Mouse (Mus musculus): ENCODE data around the gene Tas2r129. TPM values are rescaled to one million over a fixed set of nuclear protein-coding genes. Genes with fewer than 3 reads are reported as not detected.
"Not testable (repeated sequence)": the region's sequence is repeated elsewhere in the genome, so short reads cannot be mapped to it uniquely, and the experiment has no call there.

Gene Tas2r129
- polyA plus RNA-seq (2017; shearing (Covaris generic)) = not detected

- ATAC-seq = no peak
Observed at GRCm38 (mm10) chr6:132950802-132951201, at the start of gene Tas2r129. TSS of gene Tas2r129 (plus strand) at chr6:132951102.

GRCm38 (mm10) chr6:132909351-132909750, 41.6 kb upstream of the Tas2r129 start, which contains the start of gene Tas2r125:
TSS of gene Tas2r125 (plus strand) at chr6:132909651.
- ATAC-seq = no peak

GRCm38 (mm10) chr6:132941376-132941775, 9.5 kb upstream of the Tas2r129 start:
- not testable (repeated sequence) for ATAC-seq

GRCm38 (mm10) chr6:132957819-132958218, 6.9 kb downstream of the Tas2r129 start, which contains the start of gene Tas2r131:
TSS of gene Tas2r131 (minus strand) at chr6:132957919.
- ATAC-seq = no peak

- no peak for ATAC-seq
Observed at GRCm38 (mm10) chr6:132980865-132981264, 30.0 kb downstream of the Tas2r129 start, which contains the start of gene Tas2r109. TSS of gene Tas2r109 (minus strand) at chr6:132980965.

Other genes with a start within 250 kb of the Tas2r129 start
- gene Tas2r122, start 239.2 kb upstream of the Tas2r129 start, polyA plus RNA-seq (2017; shearing (Covaris generic)) = not detected
- gene Tas2r115, start 213.1 kb upstream of the Tas2r129 start, polyA plus RNA-seq (2017; shearing (Covaris generic)) = not detected
- not detected for gene Tas2r124, start 196.4 kb upstream of the Tas2r129 start, polyA plus RNA-seq (2017; shearing (Covaris generic))
- not detected for gene Tas2r102, start 189.0 kb upstream of the Tas2r129 start, polyA plus RNA-seq (2017; shearing (Covaris generic))
- not detected for gene Tas2r136, start 172.9 kb upstream of the Tas2r129 start, polyA plus RNA-seq (2017; shearing (Covaris generic))
- gene Tas2r117, start 148.3 kb upstream of the Tas2r129 start, polyA plus RNA-seq (2017; shearing (Covaris generic)) = not detected
- not detected for gene Tas2r123, start 104.0 kb upstream of the Tas2r129 start, polyA plus RNA-seq (2017; shearing (Covaris generic))
- gene Tas2r116, start 95.7 kb upstream of the Tas2r129 start, polyA plus RNA-seq (2017; shearing (Covaris generic)) = not detected
- not detected for gene Tas2r110, start 83.1 kb upstream of the Tas2r129 start, polyA plus RNA-seq (2017; shearing (Covaris generic))
- gene Tas2r113, start 58.1 kb upstream of the Tas2r129 start, polyA plus RNA-seq (2017; shearing (Covaris generic)) = not detected
- gene Tas2r125, start 41.5 kb upstream of the Tas2r129 start, polyA plus RNA-seq (2017; shearing (Covaris generic)) = not detected
- not detected for gene Tas2r131, start 6.8 kb downstream of the Tas2r129 start, polyA plus RNA-seq (2017; shearing (Covaris generic))
- not detected for gene Tas2r109, start 29.9 kb downstream of the Tas2r129 start, polyA plus RNA-seq (2017; shearing (Covaris generic))
- gene Tas2r103, start 86.0 kb downstream of the Tas2r129 start, polyA plus RNA-seq (2017; shearing (Covaris generic)) = not detected
- not detected for gene Tas2r140, start 104.7 kb downstream of the Tas2r129 start, polyA plus RNA-seq (2017; shearing (Covaris generic))
- 10 to 100 TPM; 12.0 to 19.5 (median 18.0) TPM for gene Smim10l1, start 153.8 kb downstream of the Tas2r129 start, polyA plus RNA-seq (2017; shearing (Covaris generic))